Mouse (Mus musculus) liver, embryonic 16.5 days (tissue): ENCODE measurements around the gene Chka. TPM values are rescaled to one million over a fixed set of nuclear protein-coding genes. Genes with fewer than 3 reads are reported as not detected.

Experiments used
- ATAC-seq: fragments of 200-750 bp; cut with Nextera tagmentation; 2 replicates; pipeline ENCODE4 v1.8.0; 2017; ENCODE audit warnings: low read depth, mild to moderate bottlenecking, moderate number of reproducible peaks, moderate library complexity
- H3K27ac ChIP-seq: fragments of 300-500 bp; sonication (generic); 2 replicates; pipeline ENCODE4 v1.5.1; 2014; ENCODE audit warnings: mild to moderate bottlenecking, low read length
- H3K27me3 ChIP-seq: fragments of 300-500 bp; sonication (generic); 2 replicates; pipeline ENCODE4 v1.6.1; 2014; ENCODE audit warnings: low read depth, low read length, mixed read lengths; ENCODE audit not compliant: control insufficient read depth, insufficient read depth
- H3K36me3 ChIP-seq: fragments of 300-500 bp; sonication (generic); 2 replicates; pipeline ENCODE4 v1.6.1; 2014; ENCODE audit warnings: mild to moderate bottlenecking; ENCODE audit not compliant: control insufficient read depth, insufficient read depth
- H3K4me1 ChIP-seq: fragments of 300-500 bp; sonication (generic); 2 replicates; pipeline ENCODE4 v1.6.1; 2014; ENCODE audit warnings: low read depth, low read length, mixed read lengths; ENCODE audit not compliant: control insufficient read depth
- H3K4me2 ChIP-seq: fragments of 300-500 bp; sonication (generic); 2 replicates; pipeline ENCODE4 v1.6.1; 2014; ENCODE audit warnings: low read depth, low read length, mixed read lengths
- H3K4me3 ChIP-seq: fragments of 300-500 bp; sonication (generic); 2 replicates; pipeline ENCODE4 v1.5.1; 2014; ENCODE audit warnings: low read depth, mild to moderate bottlenecking, low read length
- H3K9ac ChIP-seq: fragments of 300-500 bp; sonication (generic); 2 replicates; pipeline ENCODE4 v1.6.1; 2014; ENCODE audit warnings: low read depth, low read length
- H3K9me3 ChIP-seq: fragments of 300-500 bp; sonication (generic); replicated peaks from 2 replicates; pipeline ENCODE4 v1.6.1; 2016; ENCODE audit warnings: low read length; ENCODE audit not compliant: control insufficient read depth
- WGBS: fragments of 180-500 bp; shearing (Covaris S2); extraction: QIAGEN DNeasy Blood & Tissue Kit; methylation state at CpG from one replicate; pipeline ENCODE4 v1.1.7; 2014; ENCODE audit not compliant: insufficient replicate concordance; 5-methylcytosine and 5-hydroxymethylcytosine counted together
- polyA plus RNA-seq: library from polyadenylated mRNA; unstranded; fragments of >200 nt; fragmentation: Nextera tagmentation; extraction: Ambion mirVana; gene quantifications from 2 replicates; pipeline ENCODE4 v1.2.1, GENCODE M21; 2015

Chka gene
- polyA plus RNA-seq, 1 experiment from 2014 or later = 19.3 TPM

- 50% methylated on average over 5 of the region's 5 CpGs for WGBS
- no peaks in the 10 kb centered on the region for H3K27me3 ChIP-seq
- H3K4me1 ChIP-seq = peaks cover 22% of the 10 kb centered on the region
- H3K36me3 ChIP-seq = no peaks in the 10 kb centered on the region
- H3K9ac ChIP-seq = 0 out of 2 replicates have a peak overlapping the region, but pooled peaks have one; percentile 10
- no peak overlapping the region for H3K4me3 ChIP-seq
- H3K4me2 ChIP-seq = no peak overlapping the region
- no peak overlapping the region for H3K27ac ChIP-seq
- no peaks in the 10 kb centered on the region for H3K9me3 ChIP-seq
- ATAC-seq = no peak
Observed at GRCm38 (mm10) chr19:3914535-3914934, 63.0 kb downstream of the Chka start.

GRCm38 (mm10) chr19:3916727-3917126, 65.2 kb downstream of the Chka start:
- WGBS = 65% methylated on average over 11 of the region's 11 CpGs
- H3K4me3 ChIP-seq = no peak overlapping the region
- H3K9me3 ChIP-seq = no peaks in the 10 kb centered on the region
- H3K4me1 ChIP-seq = peaks cover 18% of the 10 kb centered on the region
- H3K27ac ChIP-seq = no peak overlapping the region
- ATAC-seq = no peak
- H3K27me3 ChIP-seq = no peaks in the 10 kb centered on the region
- H3K4me2 ChIP-seq = no peak overlapping the region
- no peaks in the 10 kb centered on the region for H3K36me3 ChIP-seq
- no peak overlapping the region for H3K9ac ChIP-seq

GRCm38 (mm10) chr19:3919928-3920327, 68.4 kb downstream of the Chka start:
- Histone ChIP-seq H3K27me3 (no peaks in the 10 kb centered on the region), H3K4me2 (no peak overlapping the region), H3K9ac (no peak overlapping the region), H3K4me1 (peaks cover 11% of the 10 kb centered on the region), H3K9me3 (no peaks in the 10 kb centered on the region), H3K4me3 (no peak overlapping the region), H3K27ac (no peak overlapping the region), H3K36me3 (no peaks in the 10 kb centered on the region)
- no peak for ATAC-seq

- no peaks in the 10 kb centered on the region for H3K36me3 ChIP-seq
- H3K4me1 ChIP-seq = peaks cover 12% of the 10 kb centered on the region
- no peak overlapping the region for H3K4me3 ChIP-seq
- no peak overlapping the region for H3K9ac ChIP-seq
- H3K4me2 ChIP-seq = no peak overlapping the region
- no peak for ATAC-seq
- H3K9me3 ChIP-seq = no peaks in the 10 kb centered on the region
- no peaks in the 10 kb centered on the region for H3K27me3 ChIP-seq
- 41% methylated on average over 10 of the region's 10 CpGs for WGBS
- peak overlapping the region; percentile 12 for H3K27ac ChIP-seq
Observed at GRCm38 (mm10) chr19:3922661-3923371, 71.2 kb downstream of the Chka start.

- WGBS = 47% methylated on average over 13 of the region's 13 CpGs
- Histone ChIP-seq H3K4me2 (no peak overlapping the region), H3K9me3 (no peaks in the 10 kb centered on the region), H3K27ac (peak overlapping the region; percentile 29; the same call in 1 of the 2 replicates), H3K4me3 (no peak overlapping the region), H3K36me3 (no peaks in the 10 kb centered on the region), H3K27me3 (no peaks in the 10 kb centered on the region), H3K9ac (no peak overlapping the region), H3K4me1 (peaks cover 12% of the 10 kb centered on the region)
- ATAC-seq = 0 out of 2 replicates have a peak, but pooled peaks have one; percentile 8
Observed at GRCm38 (mm10) chr19:3923586-3923985, 72.0 kb downstream of the Chka start.

- Histone ChIP-seq H3K9ac (no peak overlapping the region), H3K27me3 (no peaks in the 10 kb centered on the region), H3K4me1 (peaks cover 12% of the 10 kb centered on the region), H3K4me2 (no peak overlapping the region), H3K27ac (peak overlapping the region; percentile 29; the same call in 1 of the 2 replicates), H3K36me3 (no peaks in the 10 kb centered on the region), H3K9me3 (no peaks in the 10 kb centered on the region), H3K4me3 (no peak overlapping the region)
- 64% methylated on average over 8 of the region's 8 CpGs for WGBS
- no peak for ATAC-seq
Observed at GRCm38 (mm10) chr19:3924190-3924589, 72.6 kb downstream of the Chka start.

GRCm38 (mm10) chr19:3924868-3925267, 73.3 kb downstream of the Chka start:
- Histone ChIP-seq H3K27ac (no peak overlapping the region), H3K4me1 (peaks cover 14% of the 10 kb centered on the region), H3K4me3 (no peak overlapping the region), H3K27me3 (no peaks in the 10 kb centered on the region), H3K9me3 (no peaks in the 10 kb centered on the region), H3K9ac (no peak overlapping the region), H3K36me3 (no peaks in the 10 kb centered on the region), H3K4me2 (no peak overlapping the region)
- ATAC-seq = no peak
- WGBS = 64% methylated on average over 7 of the region's 7 CpGs

DNA sequence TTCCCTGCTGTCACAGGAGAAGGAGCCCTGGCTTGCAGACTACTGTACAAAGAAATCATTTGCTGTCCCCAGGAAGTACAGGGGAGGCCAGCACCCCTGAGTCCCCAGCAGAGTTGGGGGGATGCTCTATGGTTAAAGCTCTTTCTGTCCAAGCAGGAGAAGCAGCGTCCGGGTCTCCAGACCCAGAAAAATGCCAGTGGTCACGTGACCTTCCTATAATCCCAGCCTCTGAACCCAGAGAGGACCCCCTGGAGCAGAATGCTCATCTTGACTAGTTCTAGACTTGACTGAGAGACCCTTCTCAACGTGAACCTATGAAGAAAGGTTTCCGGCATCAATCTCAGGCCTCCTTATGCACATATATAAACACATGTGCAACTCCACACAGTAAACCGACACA, 74.3 kb downstream of the Chka start:
- no peaks in the 10 kb centered on the region for H3K9me3 ChIP-seq
- no peak for ATAC-seq
- H3K27me3 ChIP-seq = no peaks in the 10 kb centered on the region
- H3K4me1 ChIP-seq = peaks cover 21% of the 10 kb centered on the region
- H3K9ac ChIP-seq = no peak overlapping the region
- H3K4me3 ChIP-seq = no peak overlapping the region
- H3K4me2 ChIP-seq = no peak overlapping the region
- 70% methylated on average over 6 of the region's 6 CpGs for WGBS
- no peaks in the 10 kb centered on the region for H3K36me3 ChIP-seq
- H3K27ac ChIP-seq = no peak overlapping the region

GRCm38 (mm10) chr19:3926279-3926678, 74.7 kb downstream of the Chka start:
- H3K4me2 ChIP-seq = no peak overlapping the region
- H3K4me1 ChIP-seq = peaks cover 21% of the 10 kb centered on the region
- no peak overlapping the region for H3K9ac ChIP-seq
- no peaks in the 10 kb centered on the region for H3K9me3 ChIP-seq
- no peaks in the 10 kb centered on the region for H3K27me3 ChIP-seq
- no peak overlapping the region for H3K27ac ChIP-seq
- H3K4me3 ChIP-seq = no peak overlapping the region
- H3K36me3 ChIP-seq = no peaks in the 10 kb centered on the region
- ATAC-seq = no peak
- 28% methylated on average over 3 of the region's 3 CpGs for WGBS
